Mouse (Mus musculus): ENCODE results near the gene Ccdc171.
"Not testable (repeated sequence)": the region's sequence is repeated elsewhere in the genome, so short reads cannot be mapped to it uniquely, and the experiment has no call there.

Gene Ccdc171

DNA sequence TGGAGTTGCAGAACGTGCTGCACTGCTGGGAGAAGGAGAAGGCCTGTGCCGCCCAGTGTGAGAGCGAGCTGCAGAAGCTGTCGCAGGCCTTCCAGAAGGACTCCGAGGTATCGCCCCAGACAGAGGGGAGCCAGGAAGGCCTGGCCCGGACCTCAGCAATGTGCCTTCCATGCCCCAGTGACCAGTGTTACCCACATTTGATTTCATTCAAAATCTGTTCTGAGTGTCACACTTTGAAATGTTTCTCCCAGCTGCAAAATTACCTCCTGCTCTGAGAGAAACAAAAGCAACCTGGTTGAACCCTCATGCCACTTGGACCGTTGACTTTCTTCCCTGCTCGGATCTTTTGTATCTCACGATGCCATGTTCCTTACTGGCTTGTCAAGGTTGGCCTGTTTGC, 133.1 kb downstream of the Ccdc171 start:
- no peak for DNase-seq

DNA sequence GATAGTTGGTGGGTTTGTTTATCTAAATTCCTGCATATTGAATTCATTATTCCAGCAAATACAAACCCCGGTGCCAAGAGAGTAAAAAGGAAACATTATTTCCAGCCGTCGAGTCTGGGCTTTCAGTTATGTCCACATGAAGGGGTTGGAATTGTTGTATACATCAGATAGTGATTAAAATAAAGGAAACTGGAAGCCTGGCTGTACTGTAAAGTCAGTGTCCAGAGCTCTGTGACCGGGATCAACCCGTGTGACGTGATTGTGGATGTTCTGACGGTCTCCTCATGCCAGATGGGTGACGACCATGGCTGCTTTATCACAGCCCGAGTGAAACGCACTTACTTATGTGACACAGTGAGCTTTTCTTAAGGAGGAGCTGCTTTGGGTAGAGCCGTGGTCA, 134.1 kb downstream of the Ccdc171 start:
- DNase-seq, result no peak

DNA sequence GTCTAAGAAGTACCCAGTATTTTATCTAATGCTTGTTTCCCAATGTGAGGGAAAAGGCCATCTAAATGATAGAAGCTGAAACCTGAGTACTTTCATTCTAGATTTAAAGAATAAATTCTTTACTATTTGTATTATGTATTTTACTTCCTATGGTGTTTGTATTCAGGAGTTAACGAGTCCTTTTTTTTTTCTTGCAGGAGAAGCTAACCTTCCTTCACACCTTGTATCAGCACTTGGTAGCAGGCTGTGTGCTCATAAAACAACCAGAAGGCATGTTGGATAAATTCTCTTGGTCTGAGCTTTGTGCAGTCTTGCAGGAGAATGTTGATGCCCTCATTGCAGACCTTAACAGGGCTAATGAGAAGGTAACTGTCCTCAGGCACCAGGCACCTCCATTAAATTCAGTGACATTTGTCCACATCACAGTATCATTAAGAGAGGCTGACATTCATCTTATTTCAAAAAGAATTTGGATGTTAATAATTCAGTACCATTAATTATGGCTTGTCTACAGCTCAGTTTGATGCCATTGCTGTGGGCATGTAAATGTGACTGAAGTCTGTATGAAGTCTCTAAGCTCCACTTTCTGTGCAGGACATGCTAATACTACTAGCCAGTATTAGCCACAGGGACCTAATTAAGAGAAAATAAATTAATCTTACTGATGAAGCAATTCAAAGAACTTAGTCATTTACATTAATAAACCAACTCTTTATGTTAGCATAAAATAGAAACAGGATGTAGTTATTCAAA, 136.3 kb downstream of the Ccdc171 start:
- DNase-seq, result no peak

DNA sequence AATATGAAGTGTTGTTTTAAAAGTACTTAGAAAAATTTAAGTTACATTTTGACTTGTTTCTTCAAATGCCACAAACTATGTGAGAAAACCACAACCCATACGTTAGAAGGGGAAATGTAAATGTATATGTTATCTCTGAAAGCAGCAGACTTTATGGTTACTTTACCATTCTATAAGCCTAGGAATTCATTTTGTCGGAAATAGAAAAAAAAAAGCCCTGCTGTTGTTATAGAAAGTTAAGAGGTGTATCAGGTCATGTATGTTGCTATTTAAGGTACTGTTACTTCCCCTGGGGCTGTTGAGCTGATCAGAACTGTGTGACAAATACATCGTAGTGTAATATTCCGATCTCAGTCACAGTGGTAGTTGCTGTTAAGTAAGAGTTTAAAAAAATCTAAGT, 137.0 kb downstream of the Ccdc171 start:
- no peak for DNase-seq

DNA sequence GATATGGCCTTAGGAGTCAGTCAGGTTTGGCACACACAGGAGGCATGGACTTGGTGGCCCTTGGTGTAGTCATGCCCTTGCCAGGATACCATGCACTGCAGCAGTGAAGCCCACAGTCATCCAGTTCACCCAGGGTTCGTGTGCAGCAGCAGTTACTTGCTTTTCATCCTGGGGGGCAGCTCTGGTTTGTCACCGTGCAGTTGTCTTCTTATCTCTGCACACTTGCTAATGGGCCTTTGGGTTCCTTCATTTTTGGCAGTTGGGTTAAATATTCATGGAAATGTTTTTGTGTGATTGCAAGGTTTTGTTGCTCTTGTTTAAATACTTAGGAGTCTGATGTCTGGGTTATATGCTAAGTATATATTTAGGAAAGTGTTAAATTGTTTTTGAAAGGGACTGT, 144.2 kb downstream of the Ccdc171 start:
- no peak for DNase-seq

DNA sequence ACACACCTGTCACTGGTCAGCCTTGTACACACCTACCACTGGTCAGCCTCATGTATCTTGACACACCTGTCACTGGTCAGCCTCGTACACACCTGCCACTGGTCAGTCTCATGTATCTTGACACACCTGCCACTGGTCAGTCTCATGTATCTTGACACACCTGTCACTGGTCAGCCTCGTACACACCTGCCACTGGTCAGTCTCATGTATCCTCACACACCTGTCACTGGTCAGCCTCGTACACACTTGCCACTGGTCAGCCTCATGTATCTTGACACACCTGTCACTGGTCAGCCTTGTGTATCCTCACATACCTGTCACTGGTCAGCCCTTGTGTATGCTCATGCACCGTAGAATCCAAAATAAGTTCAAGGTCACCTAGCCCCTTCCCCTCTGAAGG, 150.0 kb downstream of the Ccdc171 start:
- not testable (repeated sequence) for DNase-seq

DNA sequence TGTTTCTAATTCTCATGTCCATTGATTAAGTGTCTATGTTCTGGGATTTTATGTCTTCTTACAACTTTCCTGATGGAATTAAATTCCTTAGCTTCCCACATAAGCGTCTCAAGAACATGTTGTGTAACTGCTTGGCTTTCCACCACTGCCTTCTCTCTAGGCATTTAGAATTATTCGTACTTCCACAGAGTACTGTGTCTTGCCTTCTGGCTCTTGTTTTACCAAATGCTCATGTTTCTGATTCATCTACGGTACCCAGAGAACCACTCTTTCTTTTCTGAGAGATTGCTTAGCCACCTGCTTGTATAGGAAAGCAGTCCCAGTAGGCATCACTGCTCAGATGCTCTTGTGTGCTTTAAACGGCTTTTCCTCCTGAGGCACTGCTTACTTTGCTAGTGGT, 151.1 kb downstream of the Ccdc171 start:
- DNase-seq, result no peak

DNA sequence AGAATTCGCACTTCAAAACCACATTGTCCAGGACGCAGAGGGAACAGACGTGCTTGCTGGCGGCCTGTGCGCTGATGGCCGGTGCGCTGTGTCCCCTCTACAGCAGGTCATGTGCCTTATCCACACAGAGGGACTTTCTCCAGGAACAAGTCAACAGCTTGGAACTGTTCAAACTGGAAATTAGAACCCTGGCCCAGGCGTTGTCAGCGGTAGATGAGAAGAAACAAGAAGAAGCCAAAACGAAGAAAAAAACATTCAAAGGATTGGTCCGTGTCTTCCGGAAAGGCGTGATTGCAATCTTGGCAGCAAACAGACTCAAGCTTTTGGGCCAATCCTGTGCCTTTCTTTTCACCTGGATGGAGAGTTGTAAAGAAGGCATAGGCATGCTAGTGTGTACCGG, 155.7 kb downstream of the Ccdc171 start:
- DNase-seq, result no peak

DNA sequence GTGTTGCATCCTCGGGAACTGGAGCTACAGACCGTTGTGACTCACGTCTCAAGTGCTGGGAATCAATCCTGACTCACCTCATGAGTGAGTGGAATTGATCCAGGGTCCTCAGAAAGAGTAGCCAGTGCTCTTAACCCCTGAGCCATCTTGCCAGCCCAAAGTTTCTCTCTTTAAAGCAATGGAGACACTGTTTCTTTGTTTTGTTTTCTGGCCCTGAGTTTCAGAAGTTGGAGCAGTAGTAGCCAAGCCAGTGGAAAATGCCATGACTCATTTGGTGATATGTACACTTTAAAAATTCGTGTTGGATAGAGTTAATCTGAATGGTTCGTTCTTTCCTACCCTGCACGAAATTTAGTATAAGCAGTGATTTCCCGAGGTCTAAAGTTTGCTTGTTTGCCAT, 157.5 kb downstream of the Ccdc171 start:
- DNase-seq, result no peak

DNA sequence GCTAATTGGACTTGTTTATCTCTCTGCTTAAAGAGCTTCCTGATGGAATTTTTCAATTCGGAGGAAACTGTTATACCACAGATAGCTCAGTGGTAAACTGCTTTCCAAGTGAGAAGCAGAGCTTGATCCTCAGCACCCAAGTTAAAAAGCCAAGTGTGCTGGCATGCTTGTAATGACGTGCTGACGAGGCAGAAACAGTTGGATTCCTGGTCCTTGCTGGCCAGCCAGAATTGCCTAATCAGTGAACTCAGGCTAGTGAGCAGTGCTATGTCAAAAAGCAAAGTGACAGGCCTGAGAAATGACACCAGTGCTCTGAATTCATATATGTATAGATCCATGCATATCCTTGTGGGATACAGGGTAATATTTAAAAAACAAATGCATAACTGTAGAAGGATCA, 174.8 kb downstream of the Ccdc171 start:
- DNase-seq, result no peak

DNA sequence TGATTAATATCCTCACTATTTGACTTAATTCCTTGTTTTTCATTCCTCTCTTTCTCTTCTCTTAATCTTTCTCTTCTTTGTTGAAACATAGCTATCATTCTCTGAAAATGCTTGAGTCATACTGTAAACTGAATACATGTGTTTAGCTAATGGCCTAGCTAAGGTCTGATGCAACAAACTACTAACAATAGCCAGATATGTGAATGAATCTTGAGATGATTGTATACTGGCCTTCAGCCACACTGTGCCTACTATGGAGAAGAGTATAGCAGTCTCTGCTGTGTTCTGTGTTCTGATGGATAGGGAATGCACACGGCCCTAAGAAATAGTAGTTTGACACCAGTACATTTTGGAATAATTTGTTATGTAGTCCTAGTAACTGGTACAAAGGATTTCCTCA, 191.7 kb downstream of the Ccdc171 start:
- DNase-seq, result no peak

DNA sequence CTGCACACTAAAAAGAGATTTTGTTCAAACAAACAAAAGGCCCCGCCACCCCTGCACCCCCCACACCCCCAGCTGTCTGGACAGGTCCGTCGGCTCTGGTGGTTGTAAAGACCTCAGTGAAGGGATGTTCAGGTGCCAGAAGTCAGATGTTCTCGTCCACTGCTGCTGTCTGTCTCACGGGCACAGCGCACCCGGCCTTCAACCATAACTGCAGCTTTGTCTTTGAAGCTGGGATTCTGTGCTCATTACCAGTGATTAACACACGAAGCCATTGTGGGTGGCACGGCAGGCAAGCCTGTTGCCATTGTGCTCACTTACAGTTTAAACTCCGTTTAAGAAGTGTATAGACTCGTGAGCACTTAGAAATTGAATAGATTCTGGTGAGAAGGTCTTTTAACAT, 194.5 kb downstream of the Ccdc171 start:
- DNase-seq, result peak; percentile 88

DNA sequence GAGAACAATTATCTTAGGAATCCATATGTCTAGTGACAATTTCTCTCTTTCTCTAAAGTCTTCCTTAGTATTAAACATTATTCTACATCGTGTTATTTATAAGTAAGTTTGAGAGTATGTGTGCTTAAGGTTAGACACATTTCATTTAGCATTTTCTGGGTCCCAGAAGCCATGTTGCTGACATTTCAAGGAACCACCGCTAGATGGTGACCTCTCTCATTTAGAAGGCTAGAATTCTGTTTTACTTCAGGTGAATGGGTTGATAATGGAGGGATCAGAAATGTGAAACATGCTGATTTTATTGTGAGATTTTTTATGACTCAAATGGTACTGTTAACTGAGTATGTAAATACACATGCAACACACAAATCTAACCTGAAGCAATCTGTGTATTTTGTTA, 199.8 kb downstream of the Ccdc171 start:
- DNase-seq, result peak; percentile 18

DNA sequence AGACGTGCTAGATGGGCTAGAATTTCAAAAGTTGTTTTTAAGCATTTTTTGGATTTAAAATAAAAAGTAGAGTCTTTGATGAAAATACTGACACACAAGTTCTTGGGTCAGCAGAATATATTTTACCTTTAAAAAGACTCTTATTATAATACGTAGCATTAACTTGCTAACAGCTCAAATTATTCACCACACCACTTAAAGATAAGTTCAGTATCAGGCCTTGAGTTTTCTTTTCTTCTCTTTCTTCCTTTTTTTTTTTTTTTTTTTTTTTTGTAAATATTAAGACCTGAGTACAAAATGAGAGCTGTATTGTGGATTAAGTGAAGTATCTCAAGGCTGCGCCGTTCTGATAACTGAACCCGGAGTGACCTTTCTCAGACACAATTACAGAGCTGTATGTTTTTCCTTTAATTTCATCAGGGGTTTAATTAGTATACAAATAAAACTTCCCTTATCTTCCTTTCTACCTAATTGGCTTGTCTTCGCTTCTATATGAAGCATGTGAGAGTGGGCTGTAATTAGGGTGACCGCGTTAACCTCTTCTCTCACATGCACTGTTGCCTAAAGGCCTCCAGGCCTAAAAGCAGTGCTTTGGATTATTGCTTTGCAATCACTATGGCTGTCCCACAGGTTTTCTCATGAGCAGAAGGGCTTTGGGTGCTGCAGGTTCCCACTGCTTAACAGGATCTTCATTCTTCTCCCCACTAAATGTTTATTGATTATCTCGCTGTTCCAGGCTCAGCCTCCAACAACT, 214.0 kb downstream of the Ccdc171 start:
- peak; percentile 76 for DNase-seq

DNA sequence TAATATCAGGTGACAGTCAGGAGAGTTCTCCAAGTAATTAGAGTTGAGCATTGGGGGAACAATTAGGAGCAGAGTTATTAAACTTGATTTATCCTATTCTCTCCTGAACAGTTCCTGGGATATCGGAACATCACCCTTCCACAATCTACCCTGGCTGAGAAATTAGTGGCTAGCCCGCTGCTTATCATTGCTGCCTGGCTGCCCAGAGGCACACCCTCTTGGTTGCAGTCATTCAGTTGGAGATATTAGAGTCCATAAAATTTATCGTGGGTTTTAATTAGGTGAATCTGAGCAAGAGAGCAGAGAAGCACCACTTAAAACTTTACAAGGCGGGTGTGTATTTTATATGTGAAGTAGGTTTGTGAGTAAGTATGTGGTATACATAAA, 214.5 kb downstream of the Ccdc171 start:
- DNase-seq, result no peak

DNA sequence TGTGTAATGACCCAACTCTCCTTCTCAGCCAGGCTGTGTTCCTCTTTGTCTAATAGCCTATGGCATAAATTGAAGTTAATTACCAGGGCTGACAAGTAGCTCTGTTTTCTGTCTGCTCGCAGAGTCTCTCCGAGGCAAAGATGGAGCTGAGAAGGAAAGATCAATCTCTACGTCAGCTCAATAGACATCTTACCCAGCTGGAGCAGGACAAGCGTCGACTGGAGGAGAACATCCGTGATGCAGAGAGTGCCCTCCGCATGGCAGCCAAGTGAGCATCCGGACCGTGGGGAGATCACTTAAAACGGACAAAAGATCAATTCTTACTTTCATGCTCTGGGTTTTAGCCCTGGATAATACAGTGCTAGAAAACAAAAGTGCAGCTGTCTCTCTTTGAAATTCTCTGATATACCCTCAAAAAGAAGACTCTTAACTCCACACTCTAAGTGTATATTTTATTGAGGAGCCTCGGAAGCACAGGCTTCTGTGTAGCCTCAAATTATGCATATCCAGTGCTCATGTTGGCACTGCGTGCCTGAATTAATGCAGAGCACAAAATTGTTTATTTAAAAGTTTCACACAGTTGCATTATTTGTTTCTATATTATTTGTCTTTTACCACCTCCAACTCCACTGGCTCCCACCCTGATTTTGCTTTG, 217.6 kb downstream of the Ccdc171 start:
- peak; percentile 55 for DNase-seq

DNA sequence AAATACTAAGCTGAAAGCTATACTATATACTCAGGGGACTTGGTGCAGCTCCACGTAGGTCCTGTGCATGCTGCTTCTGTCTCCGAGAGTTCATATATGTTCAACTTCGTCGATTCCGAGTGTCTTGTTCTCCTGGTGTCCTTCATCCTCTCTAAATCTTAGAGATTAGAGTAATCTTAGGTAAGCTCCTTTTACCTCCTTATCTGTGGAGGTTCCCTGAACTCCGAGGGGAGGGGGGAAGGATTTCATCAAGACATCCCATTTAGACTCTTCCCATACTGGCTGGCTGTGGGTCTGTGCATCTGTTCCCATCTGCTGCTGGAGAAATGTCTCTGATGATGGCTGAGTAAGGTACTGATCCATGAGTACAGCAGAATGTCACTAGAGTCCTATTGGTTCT, 249.8 kb downstream of the Ccdc171 start:
- peak; percentile 57 for DNase-seq

DNA sequence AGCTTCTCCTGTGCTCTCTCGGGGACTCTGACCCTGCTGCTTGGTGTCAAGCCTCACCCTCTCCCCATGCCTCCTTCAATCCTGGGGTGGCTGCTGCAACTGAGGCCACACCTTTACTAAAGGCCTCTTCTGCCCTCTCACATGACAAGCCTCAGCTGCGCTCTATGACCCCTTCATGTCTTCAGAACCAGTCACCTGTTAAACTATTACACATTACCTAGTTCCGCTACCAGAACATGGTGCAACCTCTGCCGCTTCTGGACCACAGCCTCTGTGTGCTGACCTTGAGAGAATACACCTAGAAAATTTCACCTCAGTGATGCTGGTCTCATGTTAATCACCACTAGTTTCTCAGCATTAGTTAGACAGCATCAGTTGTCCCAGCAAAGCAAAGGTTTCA, 254.7 kb downstream of the Ccdc171 start:
- DNase-seq, result no peak

DNA sequence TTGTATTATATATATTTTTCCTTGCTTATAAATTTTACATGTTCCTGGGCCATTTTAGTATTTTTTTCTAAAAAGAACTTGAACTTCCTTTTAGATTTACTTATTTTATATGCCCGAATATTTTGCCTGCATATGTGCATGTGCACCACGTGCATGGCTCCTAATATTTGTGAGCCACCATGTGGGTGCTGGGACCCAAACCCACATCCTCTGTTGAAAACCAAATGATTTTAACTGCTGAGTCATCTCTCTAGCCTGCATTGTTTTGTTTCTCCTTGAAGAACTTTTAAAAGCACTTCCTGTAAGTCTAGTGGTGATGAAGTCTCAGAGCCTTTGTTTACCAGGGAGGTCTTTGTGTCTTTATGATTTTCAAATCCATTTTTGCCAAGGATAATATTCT, 259.8 kb downstream of the Ccdc171 start:
- no peak for DNase-seq

DNA sequence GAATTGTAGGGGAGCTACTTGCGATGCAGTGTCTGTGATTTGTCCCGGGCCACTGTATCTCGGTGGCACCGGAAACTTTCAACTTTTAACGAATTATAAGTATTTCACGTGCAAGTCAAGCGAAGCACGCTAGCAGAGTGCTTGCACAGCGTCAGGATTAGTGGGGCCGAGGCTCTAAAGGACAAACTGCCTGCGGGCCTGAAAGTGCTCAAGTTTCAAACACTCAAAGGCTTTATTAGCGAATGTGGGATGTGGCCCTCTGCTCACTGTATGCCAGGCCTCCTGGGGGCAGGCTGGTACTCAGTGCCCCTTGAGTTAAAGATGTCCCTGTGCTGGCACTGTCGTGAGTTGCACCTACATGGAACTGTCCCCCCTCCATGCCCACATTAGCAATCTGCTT, 266.5 kb downstream of the Ccdc171 start:
- DNase-seq, result peak; percentile 14

DNA sequence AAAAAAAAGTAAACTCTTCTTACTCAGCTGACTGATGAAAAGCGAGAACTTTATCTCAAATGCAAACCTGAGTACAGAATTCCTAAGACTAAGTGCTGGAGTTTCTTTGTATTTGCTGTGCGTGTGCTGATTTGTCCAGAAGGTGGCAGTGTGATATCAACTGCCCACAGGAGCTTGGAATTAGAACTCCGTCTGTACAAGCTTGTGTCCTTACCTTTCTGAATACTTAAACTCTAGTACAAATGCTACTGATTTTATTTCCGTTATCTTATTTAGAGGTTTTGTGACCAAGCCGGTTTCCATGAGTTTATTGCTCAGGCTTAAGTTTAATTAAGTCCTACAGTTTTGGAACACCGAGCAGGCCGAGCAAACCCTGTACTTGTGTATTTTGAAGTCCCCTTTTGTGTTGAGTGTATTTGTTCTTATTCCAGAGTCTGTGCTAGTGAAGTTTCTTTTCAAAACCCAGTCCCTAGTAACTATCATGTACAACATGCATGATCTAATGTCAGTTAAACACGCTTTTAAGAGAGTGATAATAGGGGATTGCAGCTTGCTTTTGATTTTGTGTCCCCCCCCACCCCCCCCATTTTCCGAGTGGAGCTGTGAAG, 269.1 kb downstream of the Ccdc171 start:
- DNase-seq, result peak; percentile 81

DNA sequence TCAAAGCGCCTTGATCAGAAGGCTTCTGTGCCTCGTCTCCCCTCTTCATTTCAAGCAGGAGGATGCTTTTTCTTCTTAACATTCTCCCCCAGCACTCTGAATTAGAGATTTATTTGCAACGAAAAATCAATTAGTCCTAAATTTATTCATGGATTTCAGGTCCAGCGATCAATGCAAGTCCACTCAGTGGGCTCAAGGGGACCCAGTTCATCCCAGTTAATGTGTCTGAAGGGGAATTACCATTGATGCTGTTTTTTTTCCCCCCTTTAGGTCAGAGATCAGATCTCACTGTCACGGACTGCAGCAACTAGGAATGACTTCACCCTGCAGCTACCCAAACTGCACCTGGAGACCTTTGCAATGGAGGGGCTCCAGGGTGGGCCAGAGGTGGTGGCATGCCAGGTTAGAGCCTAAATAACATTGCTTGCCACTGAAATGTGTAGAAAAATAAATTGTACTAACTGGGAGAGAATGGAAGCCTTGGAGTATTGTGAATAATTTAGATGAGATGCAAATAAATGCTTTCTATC, 269.6 kb downstream of the Ccdc171 start:
- peak; percentile 9 for DNase-seq

DNA sequence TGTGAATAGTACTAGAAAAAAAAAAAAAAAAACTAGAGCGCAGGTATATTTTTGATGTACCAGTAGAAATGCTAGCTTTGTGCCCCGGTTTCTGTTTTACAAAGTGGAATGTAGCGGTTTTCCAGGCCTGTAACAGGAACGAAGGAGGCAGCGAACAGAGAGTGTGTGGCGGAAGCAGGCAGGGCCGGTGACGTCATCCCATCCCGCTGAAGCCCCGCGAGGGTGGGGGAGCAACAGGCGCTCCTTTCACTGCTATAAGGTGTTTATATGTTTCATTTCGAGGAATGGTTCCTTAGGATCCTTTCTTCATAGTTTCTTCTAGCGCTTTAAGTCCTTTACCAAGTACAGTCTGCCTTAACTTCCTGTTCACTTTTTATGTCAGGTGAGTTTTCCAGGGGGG, 272.6 kb downstream of the Ccdc171 start:
- no peak for DNase-seq
